Mouse (Mus musculus): Measurements from ENCODE around the gene Vps37c. TPM values are rescaled to one million over a fixed set of nuclear protein-coding genes. Genes with fewer than 3 reads are reported as not detected.

Vps37c gene
- polyA plus RNA-seq, 1 experiment from 2014 or later: 33.8 TPM

DNA sequence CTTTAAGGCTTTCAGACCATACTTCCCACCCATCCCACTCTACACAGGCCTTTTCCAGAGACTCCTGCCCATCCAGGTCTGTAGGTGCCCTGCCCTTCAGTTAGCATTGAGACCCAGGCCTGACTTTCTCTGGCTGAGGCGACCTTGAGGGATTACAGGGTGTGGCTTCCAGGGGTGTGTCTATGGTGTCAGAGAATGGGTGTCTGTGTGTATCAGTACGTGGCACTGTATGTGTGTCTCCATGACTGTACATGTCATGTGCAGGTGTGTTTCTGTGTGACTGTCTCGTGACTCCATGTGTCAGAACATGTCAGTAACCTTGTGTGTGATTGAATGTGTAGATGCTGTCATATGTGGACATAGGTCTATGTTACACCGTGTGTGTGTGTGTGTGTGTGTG, 17.2 kb upstream of the Vps37c start:
- Histone ChIP-seq H3K4me3 (no peak overlapping the region), H3K9me3 (replicated peaks) (no peaks in the 10 kb centered on the region), H3K4me1 (no peaks in the 10 kb centered on the region), H3K27me3 (ENCODE audit: low read depth, poor library complexity, severe bottlenecking) (no peaks in the 10 kb centered on the region; the same call in 1 of the 2 replicates), H3K27ac (replicated peaks) (no peak overlapping the region), H3K36me3 (no peaks in the 10 kb centered on the region)
- 87% methylated on average over 4 of the region's 4 CpGs for WGBS
- DNase-seq (ENCODE audit: low spot score): no peak

- 77% methylated on average over 9 of the region's 9 CpGs for WGBS
- no peaks in the 10 kb centered on the region for H3K36me3 ChIP-seq
- H3K27ac ChIP-seq (replicated peaks): no peak overlapping the region
- H3K27me3 ChIP-seq (ENCODE audit: low read depth, poor library complexity, severe bottlenecking): no peaks in the 10 kb centered on the region; the same call in 1 of the 2 replicates
- H3K9me3 ChIP-seq (replicated peaks): no peaks in the 10 kb centered on the region
- no peaks in the 10 kb centered on the region for H3K4me1 ChIP-seq
- no peak overlapping the region for H3K4me3 ChIP-seq
- no peak for DNase-seq (ENCODE audit: low spot score)
Observed at GRCm38 (mm10) chr19:10671854-10672417, 16.6 kb upstream of the Vps37c start.

DNA sequence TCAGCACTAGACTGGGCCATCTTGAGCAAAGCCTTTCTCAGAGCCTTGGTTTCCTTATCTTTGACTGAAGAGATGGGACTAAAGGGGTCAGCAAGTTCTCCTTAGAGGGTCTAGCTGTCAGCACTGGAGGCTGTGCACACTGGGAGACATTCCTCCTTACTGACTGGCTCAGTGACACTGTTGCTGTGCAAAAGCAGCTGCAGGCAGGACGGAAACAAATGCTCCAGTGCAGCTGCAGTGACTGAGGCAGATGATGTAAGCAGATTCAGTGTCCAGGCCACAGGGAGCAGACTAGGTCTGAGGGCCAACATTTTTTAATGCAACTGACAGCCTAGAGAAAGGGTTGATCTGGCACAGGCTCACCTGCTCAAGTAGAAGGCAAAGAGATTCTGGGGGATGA, 15.3 kb upstream of the Vps37c start:
- H3K4me3 ChIP-seq: no peak overlapping the region
- H3K36me3 ChIP-seq: no peaks in the 10 kb centered on the region
- H3K27ac ChIP-seq (replicated peaks): no peak overlapping the region
- H3K4me1 ChIP-seq: no peaks in the 10 kb centered on the region
- DNase-seq (ENCODE audit: low spot score): no peak
- H3K27me3 ChIP-seq (ENCODE audit: low read depth, poor library complexity, severe bottlenecking): no peaks in the 10 kb centered on the region; the same call in 1 of the 2 replicates
- no peaks in the 10 kb centered on the region for H3K9me3 ChIP-seq (replicated peaks)
- 57% methylated on average over 1 of the region's 1 CpGs for WGBS

- WGBS: 85% methylated on average over 16 of the region's 16 CpGs
Observed at GRCm38 (mm10) chr19:10676656-10677055, 11.9 kb upstream of the Vps37c start.

GRCm38 (mm10) chr19:10677915-10678771, 10.4 kb upstream of the Vps37c start, which contains the start of gene Pga5:
Gene Pga5 (minus strand): TSS chr19:10678071.
- Histone ChIP-seq H3K4me3 (no peak within 1 kb of the TSS), H3K27ac (replicated peaks) (no peak within 1 kb of the TSS), H3K9me3 (replicated peaks) (no peaks in the 10 kb centered on the region), H3K36me3 (no peaks in the 10 kb centered on the region), H3K27me3 (ENCODE audit: low read depth, poor library complexity, severe bottlenecking) (no peaks in the 10 kb centered on the region; the same call in 1 of the 2 replicates), H3K4me1 (no peaks in the 10 kb centered on the region)
- peak; percentile 49 for DNase-seq (ENCODE audit: low spot score)
- WGBS: 47% methylated on average over 6 of the region's 6 CpGs

More at GRCm38 (mm10) chr19:10676656-10677055, 11.9 kb upstream of the Vps37c start:
- Histone ChIP-seq H3K27me3 (ENCODE audit: low read depth, poor library complexity, severe bottlenecking) (no peaks in the 10 kb centered on the region; the same call in 1 of the 2 replicates), H3K4me3 (no peak overlapping the region), H3K27ac (replicated peaks) (no peak overlapping the region), H3K4me1 (no peaks in the 10 kb centered on the region), H3K36me3 (no peaks in the 10 kb centered on the region), H3K9me3 (replicated peaks) (no peaks in the 10 kb centered on the region)
- DNase-seq (ENCODE audit: low spot score): no peak

DNA sequence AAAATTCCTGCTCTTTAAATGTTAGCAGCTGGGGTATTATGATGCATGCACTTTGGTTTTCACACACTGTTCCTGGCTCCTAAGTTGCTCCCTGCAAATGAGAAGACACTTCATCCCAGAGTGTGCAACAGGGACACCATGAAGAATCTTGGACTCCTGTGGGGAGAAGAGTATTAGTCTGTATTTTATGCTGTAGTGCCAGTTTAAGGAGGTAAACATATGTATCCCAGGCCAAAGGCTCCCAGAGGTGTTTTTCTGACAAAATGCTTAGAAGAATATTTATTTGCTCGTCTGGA, 9.8 kb upstream of the Vps37c start:
- WGBS: 69% methylated on average over 1 of the region's 1 CpGs
- no peak for DNase-seq (ENCODE audit: low spot score)
- H3K27me3 ChIP-seq (ENCODE audit: low read depth, poor library complexity, severe bottlenecking): no peaks in the 10 kb centered on the region; the same call in 1 of the 2 replicates

DNA sequence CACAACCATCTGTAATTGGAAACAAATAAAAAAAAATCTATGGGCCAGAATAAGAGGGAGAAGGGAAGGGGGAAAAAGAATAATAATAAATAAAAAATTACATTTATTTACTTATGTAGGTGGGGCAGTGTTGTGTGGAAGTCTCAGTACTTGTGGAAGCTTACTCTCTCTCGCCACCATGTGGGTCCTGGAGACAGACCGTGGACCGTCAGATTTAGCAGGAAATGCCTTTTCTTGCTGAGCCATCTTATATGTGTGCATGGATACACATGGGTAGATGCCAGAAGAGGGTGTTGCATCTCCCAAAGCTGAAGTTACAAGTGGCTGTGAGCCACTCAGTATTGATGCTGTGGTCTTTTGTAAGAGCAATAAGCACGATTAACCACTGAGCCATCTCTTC, 7.0 kb upstream of the Vps37c start:
- WGBS: 78% methylated on average over 4 of the region's 4 CpGs
- Histone ChIP-seq H3K4me3 (no peak overlapping the region), H3K9me3 (replicated peaks) (no peaks in the 10 kb centered on the region), H3K4me1 (no peaks in the 10 kb centered on the region), H3K27ac (replicated peaks) (no peak overlapping the region), H3K27me3 (ENCODE audit: low read depth, poor library complexity, severe bottlenecking) (no peaks in the 10 kb centered on the region), H3K36me3 (no peaks in the 10 kb centered on the region)
- DNase-seq (ENCODE audit: low spot score): no peak

More for the DNA sequence above, 9.8 kb upstream of the Vps37c start:
- no peak overlapping the region for H3K27ac ChIP-seq (replicated peaks)
- no peak overlapping the region for H3K4me3 ChIP-seq
- no peaks in the 10 kb centered on the region for H3K36me3 ChIP-seq
- H3K4me1 ChIP-seq: no peaks in the 10 kb centered on the region
- no peaks in the 10 kb centered on the region for H3K9me3 ChIP-seq (replicated peaks)

DNA sequence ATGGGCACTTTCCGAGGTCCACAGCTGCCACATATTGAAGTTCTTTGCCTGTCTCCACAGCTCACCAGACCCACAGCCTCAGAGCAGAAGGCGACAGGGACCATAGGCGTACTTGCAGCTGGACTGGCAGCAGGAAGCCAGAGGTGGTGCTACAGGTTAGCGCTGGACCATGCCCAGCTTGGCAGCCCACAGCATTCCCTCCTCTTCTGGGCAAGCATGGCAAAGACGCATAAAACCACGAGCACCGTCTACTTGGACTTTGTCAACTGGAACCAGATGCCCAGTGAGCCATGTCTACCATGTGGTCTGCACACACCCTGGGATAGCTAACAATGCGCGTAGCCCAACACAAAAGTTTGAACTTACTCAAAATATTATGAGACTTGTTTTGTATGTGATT, 3.5 kb upstream of the Vps37c start:
- WGBS: 93% methylated on average over 9 of the region's 9 CpGs
- no peaks in the 10 kb centered on the region for H3K27me3 ChIP-seq (ENCODE audit: low read depth, poor library complexity, severe bottlenecking)
- H3K4me3 ChIP-seq: no peak overlapping the region
- H3K27ac ChIP-seq (replicated peaks): no peak overlapping the region
- H3K4me1 ChIP-seq: peaks cover 23% of the 10 kb centered on the region
- no peak for DNase-seq (ENCODE audit: low spot score)
- no peaks in the 10 kb centered on the region for H3K9me3 ChIP-seq (replicated peaks)
- no peaks in the 10 kb centered on the region for H3K36me3 ChIP-seq

GRCm38 (mm10) chr19:10685727-10686126, 2.8 kb upstream of the Vps37c start:
- Histone ChIP-seq H3K36me3 (no peaks in the 10 kb centered on the region), H3K27ac (replicated peaks) (no peak overlapping the region), H3K4me3 (no peak overlapping the region), H3K9me3 (replicated peaks) (no peaks in the 10 kb centered on the region), H3K27me3 (ENCODE audit: low read depth, poor library complexity, severe bottlenecking) (no peaks in the 10 kb centered on the region), H3K4me1 (peaks cover 29% of the 10 kb centered on the region)
- 78% methylated on average over 2 of the region's 2 CpGs for WGBS
- no peak for DNase-seq (ENCODE audit: low spot score)

DNA sequence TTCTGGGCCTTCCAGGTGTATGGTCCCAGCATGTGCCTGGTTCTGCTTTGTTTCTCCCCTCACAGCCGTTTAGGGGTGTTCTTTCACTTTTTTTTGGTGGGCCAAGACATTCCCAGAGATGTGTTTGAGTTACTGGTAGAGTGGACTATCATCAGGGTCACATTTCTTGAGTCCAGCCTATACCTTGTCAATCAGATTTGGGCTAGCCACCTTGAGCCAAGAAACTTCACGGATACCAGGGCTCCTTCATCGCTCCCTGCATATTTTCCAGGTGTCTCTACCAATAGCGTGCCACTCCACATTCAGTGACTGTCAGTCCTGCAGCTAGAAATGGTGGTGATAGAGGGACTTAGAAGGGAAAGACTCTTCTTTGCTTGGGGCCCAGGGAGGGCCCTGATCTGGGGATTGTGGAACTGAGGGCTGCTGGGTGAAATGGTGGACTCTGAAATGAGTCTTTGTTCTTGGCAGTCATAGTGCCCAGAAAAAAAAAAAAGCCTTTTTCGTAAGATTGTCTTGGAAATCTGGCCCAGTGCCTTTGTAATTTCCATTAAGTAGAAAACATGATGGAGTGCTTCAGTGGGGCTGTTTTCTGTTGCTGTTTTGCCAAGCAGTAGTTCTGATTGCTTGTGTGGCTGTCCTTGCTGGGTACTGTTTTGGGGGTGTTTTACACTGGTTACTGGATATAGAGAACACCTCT, 1.1 kb downstream of the Vps37c start:
- Histone ChIP-seq H3K4me1 (peaks cover 31% of the 10 kb centered on the region), H3K27ac (replicated peaks) (peak overlapping the region; percentile 95), H3K27me3 (ENCODE audit: low read depth, poor library complexity, severe bottlenecking) (no peaks in the 10 kb centered on the region), H3K9me3 (replicated peaks) (no peaks in the 10 kb centered on the region), H3K4me3 (peak overlapping the region; percentile 71), H3K36me3 (no peaks in the 10 kb centered on the region)
- DNase-seq (ENCODE audit: low spot score): no peak
- 71% methylated on average over 5 of the region's 5 CpGs for WGBS

DNA sequence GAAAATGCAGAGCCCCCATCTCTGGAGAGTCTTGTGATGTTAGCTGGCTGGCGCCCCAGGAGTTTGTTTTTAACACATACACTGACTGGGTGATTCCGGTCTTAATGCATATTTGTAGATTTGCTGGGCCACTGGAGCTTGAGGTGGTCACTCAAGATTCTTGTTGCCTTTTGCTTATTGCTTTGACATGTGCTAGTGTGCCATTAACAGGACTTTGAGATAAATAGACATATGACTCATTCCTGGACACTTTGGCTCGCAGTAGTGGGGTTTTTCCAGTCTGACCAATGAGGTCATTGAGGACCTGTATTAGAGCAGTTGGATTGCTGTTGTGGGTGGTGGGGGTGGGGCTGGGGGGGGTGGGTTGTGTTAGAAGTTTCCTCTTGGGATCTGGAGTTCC, 1.8 kb downstream of the Vps37c start:
- Histone ChIP-seq H3K4me1 (peaks cover 34% of the 10 kb centered on the region), H3K9me3 (replicated peaks) (no peaks in the 10 kb centered on the region), H3K27me3 (ENCODE audit: low read depth, poor library complexity, severe bottlenecking) (no peaks in the 10 kb centered on the region), H3K27ac (replicated peaks) (no peak overlapping the region), H3K4me3 (no peak overlapping the region), H3K36me3 (no peaks in the 10 kb centered on the region)
- WGBS: 93% methylated on average over 3 of the region's 3 CpGs
- no peak for DNase-seq (ENCODE audit: low spot score)

DNA sequence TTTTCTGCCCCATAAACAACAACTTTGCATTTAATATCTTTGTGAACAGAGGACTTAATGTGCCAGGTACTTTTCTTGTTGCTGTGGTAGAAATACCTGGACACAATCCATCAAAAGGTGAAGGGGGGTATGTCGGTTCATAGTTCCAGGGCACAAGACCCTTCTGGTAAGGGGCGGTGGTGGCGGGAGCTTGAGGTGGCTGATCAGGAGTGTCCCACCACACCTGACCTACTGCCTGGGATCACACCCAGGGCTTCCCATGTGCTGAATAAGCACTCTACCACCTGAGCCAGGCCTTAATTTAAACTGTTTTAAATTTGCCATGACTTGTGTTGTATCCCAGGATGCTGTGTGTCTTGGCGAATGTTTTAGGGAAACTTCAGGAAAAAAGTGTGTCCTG, 2.6 kb downstream of the Vps37c start:
- 90% methylated on average over 4 of the region's 4 CpGs for WGBS
- H3K36me3 ChIP-seq: no peaks in the 10 kb centered on the region
- peaks cover 42% of the 10 kb centered on the region for H3K4me1 ChIP-seq
- DNase-seq (ENCODE audit: low spot score): no peak
- no peaks in the 10 kb centered on the region for H3K27me3 ChIP-seq (ENCODE audit: low read depth, poor library complexity, severe bottlenecking)
- H3K27ac ChIP-seq (replicated peaks): no peak overlapping the region
- H3K9me3 ChIP-seq (replicated peaks): no peaks in the 10 kb centered on the region
- no peak overlapping the region for H3K4me3 ChIP-seq

- Histone ChIP-seq H3K27me3 (ENCODE audit: low read depth, poor library complexity, severe bottlenecking) (no peaks in the 10 kb centered on the region), H3K36me3 (no peaks in the 10 kb centered on the region), H3K9me3 (replicated peaks) (no peaks in the 10 kb centered on the region), H3K27ac (replicated peaks) (no peak overlapping the region), H3K4me1 (peaks cover 44% of the 10 kb centered on the region), H3K4me3 (no peak overlapping the region)
- no peak for DNase-seq (ENCODE audit: low spot score)
- WGBS: 86% methylated on average over 3 of the region's 3 CpGs
Observed at GRCm38 (mm10) chr19:10691660-10692059, 3.1 kb downstream of the Vps37c start.
